Mouse (Mus musculus) liver, embryonic 12.5 days (tissue): ENCODE measurements around the gene Rfx3. TPM values are rescaled to one million over a fixed set of nuclear protein-coding genes. Genes with fewer than 3 reads are reported as not detected.

Experiments
- ATAC-seq: fragments of 200-750 bp; cut with Nextera tagmentation; 2 replicates; pipeline ENCODE4 v1.8.0; 2017; ENCODE audit warnings: moderate number of reproducible peaks, mild to moderate bottlenecking, moderate library complexity
- H3K27ac ChIP-seq: fragments of 300-500 bp; sonication (generic); 2 replicates; pipeline ENCODE4 v1.5.1; 2016; ENCODE audit warnings: mild to moderate bottlenecking
- H3K27me3 ChIP-seq: fragments of 300-500 bp; sonication (generic); replicated peaks from 2 replicates; pipeline ENCODE4 v1.6.1; 2016; ENCODE audit warnings: mild to moderate bottlenecking, moderate library complexity
- H3K36me3 ChIP-seq: fragments of 300-500 bp; sonication (generic); 2 replicates; pipeline ENCODE4 v1.6.1; 2016; ENCODE audit warnings: mild to moderate bottlenecking, moderate library complexity
- H3K4me1 ChIP-seq: fragments of 300-500 bp; sonication (generic); 2 replicates; pipeline ENCODE4 v1.6.1; 2016
- H3K4me2 ChIP-seq: fragments of 300-500 bp; sonication (generic); 2 replicates; pipeline ENCODE4 v1.6.1; 2016; ENCODE audit warnings: mild to moderate bottlenecking, moderate library complexity
- H3K4me3 ChIP-seq: fragments of 300-500 bp; sonication (generic); 2 replicates; pipeline ENCODE4 v1.5.1; 2016; ENCODE audit warnings: mild to moderate bottlenecking, moderate library complexity
- H3K9ac ChIP-seq: fragments of 300-500 bp; sonication (generic); 2 replicates; pipeline ENCODE4 v1.6.1; 2016; ENCODE audit warnings: mild to moderate bottlenecking, moderate library complexity
- H3K9me3 ChIP-seq: fragments of 300-500 bp; sonication (generic); replicated peaks from 2 replicates; pipeline ENCODE4 v1.6.1; 2016; ENCODE audit warnings: mild to moderate bottlenecking, moderate library complexity
- WGBS: fragments of 180-500 bp; shearing (Covaris S2); methylation state at CpG from one replicate; pipeline ENCODE4 v1.1.7; 2016; ENCODE audit not compliant: insufficient replicate concordance; 5-methylcytosine and 5-hydroxymethylcytosine counted together
- polyA plus RNA-seq: library from polyadenylated mRNA; unstranded; fragments of >200 nt; fragmentation: Nextera tagmentation; extraction: Ambion mirVana; gene quantifications from 2 replicates; pipeline ENCODE4 v1.2.1, GENCODE M21; 2016

The Rfx3 gene
- polyA plus RNA-seq, 1 experiment from 2014 or later, result 2.8 TPM

DNA sequence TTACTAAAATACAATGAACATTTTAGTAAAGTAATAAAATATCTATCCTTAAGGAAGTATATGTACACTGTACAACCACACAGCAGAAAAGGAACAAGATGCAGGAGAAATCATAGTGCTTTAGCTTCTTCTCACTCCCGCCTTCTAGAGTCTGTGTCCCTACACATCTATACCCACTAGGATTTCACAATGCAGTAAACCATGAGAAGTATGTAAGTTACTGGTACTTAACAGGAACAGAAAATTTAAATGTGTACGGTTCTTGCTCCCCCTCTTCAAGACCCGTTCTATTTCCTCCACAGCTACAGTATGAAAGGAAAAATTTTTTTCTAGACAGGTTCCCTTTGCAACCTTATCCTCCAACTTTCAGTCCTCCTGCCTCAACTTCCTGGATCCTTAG, 8.3 kb downstream of the Rfx3 start:
- no peak overlapping the region for H3K4me3 ChIP-seq

DNA sequence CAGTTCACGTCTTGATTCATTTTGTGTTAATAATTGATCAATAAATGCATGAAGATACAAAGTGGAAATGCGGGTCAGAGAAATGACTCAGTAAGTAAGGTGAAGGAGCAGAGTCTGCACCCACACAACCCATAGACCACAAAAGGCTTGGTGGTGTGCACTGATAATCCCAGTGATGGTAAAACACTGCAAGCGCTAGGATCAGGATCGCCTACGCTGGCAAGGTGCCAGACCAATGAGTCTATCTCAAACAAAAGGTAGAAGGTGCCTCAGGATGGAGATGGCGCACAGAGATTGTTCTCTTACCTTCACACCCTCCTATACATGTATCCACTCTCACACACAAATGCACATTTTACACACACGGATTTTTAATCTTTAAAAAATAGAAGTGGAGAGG, 18.2 kb downstream of the Rfx3 start:
- 75% methylated on average over 7 of the region's 7 CpGs for WGBS
- H3K4me2 ChIP-seq, result no peak overlapping the region
- no peak for ATAC-seq
- H3K9me3 ChIP-seq, result no peaks in the 10 kb centered on the region
- H3K27ac ChIP-seq, result no peak overlapping the region
- H3K36me3 ChIP-seq, result no peaks in the 10 kb centered on the region
- peaks cover 4% of the 10 kb centered on the region; the same call in 1 of the 2 replicates for H3K4me1 ChIP-seq
- no peak overlapping the region for H3K9ac ChIP-seq
- no peak overlapping the region for H3K4me3 ChIP-seq
- no peaks in the 10 kb centered on the region for H3K27me3 ChIP-seq

More for the DNA sequence above, 8.3 kb downstream of the Rfx3 start:
- Histone ChIP-seq H3K9me3 (no peaks in the 10 kb centered on the region), H3K4me1 (0 out of 2 replicates have a peak, but pooled peaks cover 2% of the 10 kb centered on the region), H3K4me2 (no peak overlapping the region), H3K36me3 (no peaks in the 10 kb centered on the region), H3K27me3 (no peaks in the 10 kb centered on the region), H3K9ac (no peak overlapping the region), H3K27ac (no peak overlapping the region)
- WGBS, result 62% methylated on average over 3 of the region's 3 CpGs
- ATAC-seq, result no peak

DNA sequence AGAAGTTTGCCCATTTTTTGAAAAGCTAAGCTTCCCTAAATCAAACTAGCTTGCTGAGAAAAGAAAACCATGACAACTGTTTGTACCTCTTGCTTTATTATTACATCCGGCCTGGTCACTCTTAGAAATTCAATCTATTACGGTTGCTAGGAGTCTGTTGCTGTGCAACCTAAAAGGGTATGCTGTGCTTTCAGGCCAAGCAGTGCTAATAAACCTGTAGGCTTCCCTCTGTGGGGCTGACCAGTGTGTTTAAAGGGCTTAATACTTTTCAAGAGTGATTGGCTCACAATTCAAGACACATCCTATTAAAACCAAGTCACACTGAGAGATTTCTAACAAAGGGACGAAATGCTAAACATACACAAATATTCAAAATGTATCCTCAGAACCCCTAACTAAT, 22.2 kb downstream of the Rfx3 start:
- Histone ChIP-seq H3K36me3 (no peaks in the 10 kb centered on the region), H3K4me1 (no peaks in the 10 kb centered on the region; the same call in 1 of the 2 replicates), H3K4me3 (no peak overlapping the region), H3K27me3 (no peaks in the 10 kb centered on the region), H3K9ac (no peak overlapping the region), H3K4me2 (no peak overlapping the region), H3K27ac (no peak overlapping the region), H3K9me3 (no peaks in the 10 kb centered on the region)
- ATAC-seq, result no peak
- WGBS, result 78% methylated on average over 3 of the region's 3 CpGs

DNA sequence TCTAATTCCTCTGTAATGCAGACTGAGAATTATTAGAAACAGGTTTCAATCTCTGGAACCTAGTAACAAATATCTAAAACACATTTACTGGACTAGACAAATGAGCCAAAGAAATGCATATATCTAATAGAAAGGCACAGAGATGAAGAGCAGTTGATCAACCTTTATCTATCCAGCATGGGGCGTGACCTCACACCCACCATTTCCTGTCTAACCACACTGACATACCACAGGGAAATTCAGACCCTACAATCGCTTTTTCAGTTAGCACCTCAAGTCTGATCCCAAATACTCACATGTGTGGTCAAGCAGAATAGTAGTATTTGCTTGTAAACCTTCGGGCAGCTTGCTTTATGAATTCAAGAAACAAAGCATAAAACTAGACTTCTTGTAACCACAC, 43.4 kb downstream of the Rfx3 start:
- Histone ChIP-seq H3K9me3 (no peaks in the 10 kb centered on the region), H3K27ac (no peak overlapping the region), H3K36me3 (no peaks in the 10 kb centered on the region), H3K4me2 (no peak overlapping the region), H3K27me3 (no peaks in the 10 kb centered on the region), H3K9ac (no peak overlapping the region), H3K4me3 (no peak overlapping the region), H3K4me1 (peaks cover 11% of the 10 kb centered on the region)
- ATAC-seq, result no peak
- 25% methylated on average over 3 of the region's 3 CpGs for WGBS

DNA sequence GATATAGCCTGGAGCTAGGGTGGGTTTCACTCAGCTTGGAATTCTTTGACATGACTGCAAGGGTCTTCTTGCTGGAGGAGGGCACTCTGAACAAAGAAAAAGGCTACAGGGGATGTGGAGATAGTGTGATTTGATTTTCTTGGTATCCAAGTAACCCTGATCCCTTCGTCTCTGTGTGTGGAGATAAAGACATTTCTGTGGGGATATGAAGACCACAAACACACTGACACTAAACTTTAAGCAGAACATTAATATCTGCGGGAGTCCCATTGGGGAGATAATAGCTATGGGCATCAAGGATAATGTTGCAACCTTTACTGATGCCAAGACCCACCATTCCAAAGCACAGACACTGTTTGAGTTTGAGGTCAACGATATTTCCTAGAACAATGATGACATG, 49.7 kb downstream of the Rfx3 start:
- Histone ChIP-seq H3K4me3 (no peak overlapping the region), H3K4me2 (no peak overlapping the region), H3K27me3 (no peaks in the 10 kb centered on the region), H3K36me3 (peaks cover 3% of the 10 kb centered on the region; the same call in 1 of the 2 replicates), H3K27ac (no peak overlapping the region), H3K9me3 (no peaks in the 10 kb centered on the region), H3K4me1 (peaks cover 4% of the 10 kb centered on the region; the same call in 1 of the 2 replicates), H3K9ac (no peak overlapping the region)
- ATAC-seq, result no peak
- WGBS, result 38% methylated on average over 3 of the region's 3 CpGs

DNA sequence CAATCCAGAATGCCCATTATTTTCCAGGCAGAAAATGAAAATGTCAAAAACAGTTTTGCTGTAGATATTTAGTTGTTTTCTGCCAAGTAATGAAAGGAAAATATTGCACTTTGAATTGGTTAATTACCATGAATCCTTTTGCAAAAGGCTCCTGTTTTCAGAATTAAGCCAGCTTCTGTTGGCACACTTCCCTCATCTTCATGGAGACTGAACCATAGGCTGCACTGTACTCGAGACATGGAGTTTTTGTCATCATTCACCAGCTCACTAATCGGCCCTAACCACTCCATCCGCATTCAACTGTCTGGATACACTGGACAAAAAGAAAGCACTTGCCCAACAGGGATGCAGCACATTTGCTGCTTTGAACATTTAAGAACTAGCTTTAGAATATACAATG, 75.5 kb downstream of the Rfx3 start:
- Histone ChIP-seq H3K36me3 (no peaks in the 10 kb centered on the region), H3K9ac (no peak overlapping the region), H3K4me1 (no peaks in the 10 kb centered on the region), H3K4me2 (no peak overlapping the region), H3K27me3 (no peaks in the 10 kb centered on the region), H3K4me3 (no peak overlapping the region), H3K27ac (no peak overlapping the region), H3K9me3 (no peaks in the 10 kb centered on the region)
- WGBS, result 65% methylated on average over 3 of the region's 3 CpGs
- no peak for ATAC-seq

DNA sequence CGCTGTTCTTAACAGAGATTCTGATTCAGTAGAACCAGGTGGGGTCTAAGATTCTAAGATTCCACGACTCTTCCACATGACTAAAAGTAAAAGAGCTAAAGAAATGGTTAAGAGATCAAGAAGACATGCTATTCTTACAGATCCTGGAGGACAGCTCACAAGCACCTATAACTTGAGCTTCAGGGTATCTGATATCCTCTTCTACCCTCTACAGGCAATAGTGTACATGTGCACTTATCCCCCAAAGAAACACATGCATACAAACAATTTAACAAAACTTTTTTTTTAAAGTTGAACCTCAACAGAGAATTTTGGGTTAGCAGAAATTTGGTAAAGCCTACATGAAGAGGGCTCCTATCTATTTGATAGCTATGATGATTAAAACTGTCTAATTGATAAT, 79.8 kb downstream of the Rfx3 start:
- no peak overlapping the region for H3K4me3 ChIP-seq
- no peak for ATAC-seq
- no peak overlapping the region for H3K4me2 ChIP-seq
- no peaks in the 10 kb centered on the region for H3K36me3 ChIP-seq
- H3K9me3 ChIP-seq, result no peaks in the 10 kb centered on the region
- no peaks in the 10 kb centered on the region for H3K27me3 ChIP-seq
- peaks cover 3% of the 10 kb centered on the region; the same call in 1 of the 2 replicates for H3K4me1 ChIP-seq
- H3K27ac ChIP-seq, result no peak overlapping the region
- WGBS, result 85% methylated on average over 2 of the region's 2 CpGs
- no peak overlapping the region for H3K9ac ChIP-seq

DNA sequence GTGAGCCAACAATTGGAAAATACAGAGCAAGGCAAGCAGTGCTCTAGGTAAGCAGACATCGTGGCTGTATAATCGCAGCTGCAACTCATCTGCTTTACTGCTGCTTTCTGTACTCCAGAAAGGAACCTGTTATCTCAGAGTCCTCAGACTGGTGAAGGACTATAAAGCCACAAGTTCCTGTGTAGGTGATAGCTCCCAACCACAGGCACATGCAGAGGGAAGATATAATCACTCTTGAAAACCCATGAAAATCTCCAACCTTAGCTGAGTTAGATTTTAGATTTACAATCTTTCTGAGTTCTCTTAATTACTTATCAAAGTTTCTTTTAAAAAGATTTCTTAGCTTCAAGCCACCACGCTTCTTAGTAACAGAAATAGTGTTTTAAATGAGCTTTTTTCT, 84.6 kb downstream of the Rfx3 start:
- Histone ChIP-seq H3K27me3 (no peaks in the 10 kb centered on the region), H3K4me2 (no peak overlapping the region), H3K9me3 (no peaks in the 10 kb centered on the region), H3K27ac (no peak overlapping the region), H3K9ac (no peak overlapping the region), H3K36me3 (no peaks in the 10 kb centered on the region), H3K4me3 (no peak overlapping the region), H3K4me1 (peaks cover 5% of the 10 kb centered on the region; the same call in 1 of the 2 replicates)
- no peak for ATAC-seq
- WGBS, result 39% methylated on average over 3 of the region's 3 CpGs

DNA sequence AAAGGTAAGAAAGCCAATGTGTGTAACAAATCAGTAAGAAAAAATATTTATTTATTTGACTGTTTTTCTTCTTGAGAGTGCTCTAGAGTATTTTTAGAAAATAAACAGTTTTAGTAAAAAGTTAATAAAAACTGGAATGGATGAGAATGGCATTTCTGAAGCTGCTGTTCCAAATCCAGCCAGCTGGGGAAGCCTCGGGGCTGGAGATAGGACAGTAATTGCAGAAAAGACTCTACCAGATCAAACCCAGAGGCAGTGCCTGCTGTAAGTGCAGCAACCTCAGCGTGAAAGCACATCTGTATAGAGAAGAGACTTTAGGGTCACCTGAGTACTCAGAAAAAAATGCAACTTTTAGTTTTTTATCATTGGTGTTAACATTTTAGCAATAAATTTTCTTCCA, 91.9 kb downstream of the Rfx3 start:
- no peak for ATAC-seq
- Histone ChIP-seq H3K27ac (no peak overlapping the region), H3K36me3 (no peaks in the 10 kb centered on the region), H3K9me3 (no peaks in the 10 kb centered on the region), H3K4me3 (no peak overlapping the region), H3K4me2 (no peak overlapping the region), H3K27me3 (no peaks in the 10 kb centered on the region), H3K4me1 (no peaks in the 10 kb centered on the region; the same call in 1 of the 2 replicates), H3K9ac (no peak overlapping the region)
- WGBS, result 37% methylated on average over 2 of the region's 2 CpGs

DNA sequence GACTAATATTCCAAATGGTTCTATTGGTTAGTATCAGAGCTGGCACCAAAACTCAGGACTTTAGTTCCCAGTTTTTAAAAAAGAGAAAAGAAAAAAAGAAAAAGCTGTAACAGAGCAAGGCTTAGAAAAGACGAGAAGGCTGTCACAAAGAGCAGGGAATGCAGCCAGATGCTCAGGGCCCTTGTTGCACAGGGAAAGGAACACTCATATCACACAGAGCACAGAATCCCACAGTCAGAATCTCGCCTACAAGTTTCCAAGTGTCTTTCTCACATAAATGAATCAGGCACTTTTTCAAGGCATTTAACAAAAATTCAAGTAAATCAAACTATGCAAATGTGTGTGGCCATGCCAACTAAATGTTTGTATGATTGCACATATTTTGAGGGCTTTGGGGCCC, 94.5 kb downstream of the Rfx3 start:
- Histone ChIP-seq H3K4me2 (no peak overlapping the region), H3K9ac (no peak overlapping the region), H3K27me3 (no peaks in the 10 kb centered on the region), H3K9me3 (no peaks in the 10 kb centered on the region), H3K4me3 (no peak overlapping the region), H3K4me1 (no peaks in the 10 kb centered on the region; the same call in 1 of the 2 replicates), H3K36me3 (no peaks in the 10 kb centered on the region), H3K27ac (no peak overlapping the region)
- no peak for ATAC-seq
- 75% methylated on average over 2 of the region's 2 CpGs for WGBS

DNA sequence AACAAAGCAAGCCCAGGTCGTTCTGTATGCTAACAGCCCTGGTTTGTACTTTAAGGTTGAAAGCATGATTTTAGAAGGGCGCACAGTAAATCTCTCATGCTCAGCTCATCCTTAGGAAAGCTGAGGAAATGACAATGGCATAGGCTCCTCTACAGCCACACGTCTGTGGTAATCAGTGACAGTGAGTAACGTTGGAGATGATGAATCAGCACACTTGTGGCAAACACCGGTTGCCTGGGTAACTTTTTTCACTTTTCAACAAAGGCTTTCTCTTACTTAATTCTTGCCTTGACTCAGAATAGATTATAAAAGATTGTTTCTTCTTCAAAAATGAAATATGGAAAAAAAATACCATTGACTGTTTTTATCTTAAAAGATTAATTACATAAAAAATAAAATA, 104.0 kb downstream of the Rfx3 start:
- WGBS, result 12% methylated on average over 5 of the region's 5 CpGs
- ATAC-seq, result peak; percentile 66
- Histone ChIP-seq H3K4me3 (peak overlapping the region; percentile 49), H3K9ac (peak overlapping the region; percentile 35), H3K27me3 (no peaks in the 10 kb centered on the region), H3K36me3 (no peaks in the 10 kb centered on the region), H3K4me1 (peaks cover 42% of the 10 kb centered on the region), H3K4me2 (peak overlapping the region; percentile 72), H3K9me3 (no peaks in the 10 kb centered on the region), H3K27ac (peak overlapping the region; percentile 72; the same call in 1 of the 2 replicates)

DNA sequence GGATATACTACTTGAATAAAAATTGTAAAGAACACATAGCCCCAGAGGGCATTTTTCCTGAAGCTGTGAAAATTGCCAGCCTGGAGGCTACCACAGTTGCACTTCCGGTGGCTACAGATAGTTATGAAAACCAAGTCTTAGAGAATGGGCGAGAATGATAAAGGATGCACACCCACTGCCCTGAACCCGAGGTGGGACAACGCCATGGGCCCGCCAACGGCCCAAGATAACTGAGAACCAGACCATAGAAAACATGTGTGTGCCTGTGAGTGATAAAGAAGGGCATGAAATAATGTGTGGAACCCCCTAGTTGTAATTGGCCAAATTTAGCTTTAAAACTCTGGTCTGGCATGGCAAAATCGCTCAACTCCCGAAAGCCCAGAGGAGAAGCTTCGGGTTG, 105.0 kb downstream of the Rfx3 start:
- Histone ChIP-seq H3K27ac (peak overlapping the region; percentile 86), H3K9me3 (no peaks in the 10 kb centered on the region), H3K4me2 (peak overlapping the region; percentile 72)

DNA sequence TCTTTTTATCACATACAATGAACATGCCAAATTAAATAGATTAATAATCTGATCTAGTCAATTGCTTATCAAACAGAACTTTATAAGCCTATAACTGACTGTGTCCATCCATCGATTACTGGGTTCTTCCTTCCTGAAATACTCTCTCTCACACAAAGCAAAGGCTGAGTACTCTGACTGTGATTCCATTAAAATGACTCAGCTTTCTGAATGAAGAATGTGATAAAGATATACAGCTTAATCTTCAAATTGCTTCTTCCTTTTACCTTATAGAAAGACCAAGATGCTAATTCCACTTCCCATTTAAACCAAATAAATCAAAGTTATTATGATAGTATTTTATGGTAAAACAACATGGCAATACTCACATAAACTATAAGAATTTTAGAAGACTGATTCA, 105.8 kb downstream of the Rfx3 start:
- 64% methylated on average over 1 of the region's 1 CpGs for WGBS
- Histone ChIP-seq H3K27me3 (no peaks in the 10 kb centered on the region), H3K36me3 (no peaks in the 10 kb centered on the region)

More for the DNA sequence above, 105.0 kb downstream of the Rfx3 start:
- Histone ChIP-seq H3K36me3 (no peaks in the 10 kb centered on the region), H3K4me3 (peak overlapping the region; percentile 49), H3K4me1 (peaks cover 42% of the 10 kb centered on the region), H3K27me3 (no peaks in the 10 kb centered on the region), H3K9ac (0 out of 2 replicates have a peak overlapping the region, but pooled peaks have one; percentile 22)
- peak; percentile 92 for ATAC-seq
- 24% methylated on average over 9 of the region's 9 CpGs for WGBS

More for the DNA sequence above, 105.8 kb downstream of the Rfx3 start:
- no peak overlapping the region for H3K4me3 ChIP-seq
- H3K27ac ChIP-seq, result 0 out of 2 replicates have a peak overlapping the region, but pooled peaks have one; percentile 23
- peaks cover 47% of the 10 kb centered on the region for H3K4me1 ChIP-seq
- ATAC-seq, result no peak
- no peak overlapping the region for H3K4me2 ChIP-seq
- H3K9ac ChIP-seq, result no peak overlapping the region
- H3K9me3 ChIP-seq, result no peaks in the 10 kb centered on the region
